Mouse (Mus musculus) erythroblast, embryonic 14.5 days (primary cell): ENCODE results near the gene Actn4.

Experiments
- GATA1 ChIP-seq: IDR thresholded peaks from 2 replicates; pipeline ENCODE4 v1.6.1; 2012; ENCODE audit warnings: low read length, inconsistent platforms, mixed read lengths
- TAL1 ChIP-seq: IDR thresholded peaks from 3 replicates; pipeline ENCODE4 v1.6.1; 2012; ENCODE audit warnings: low read length, inconsistent platforms, mixed read lengths

DNA sequence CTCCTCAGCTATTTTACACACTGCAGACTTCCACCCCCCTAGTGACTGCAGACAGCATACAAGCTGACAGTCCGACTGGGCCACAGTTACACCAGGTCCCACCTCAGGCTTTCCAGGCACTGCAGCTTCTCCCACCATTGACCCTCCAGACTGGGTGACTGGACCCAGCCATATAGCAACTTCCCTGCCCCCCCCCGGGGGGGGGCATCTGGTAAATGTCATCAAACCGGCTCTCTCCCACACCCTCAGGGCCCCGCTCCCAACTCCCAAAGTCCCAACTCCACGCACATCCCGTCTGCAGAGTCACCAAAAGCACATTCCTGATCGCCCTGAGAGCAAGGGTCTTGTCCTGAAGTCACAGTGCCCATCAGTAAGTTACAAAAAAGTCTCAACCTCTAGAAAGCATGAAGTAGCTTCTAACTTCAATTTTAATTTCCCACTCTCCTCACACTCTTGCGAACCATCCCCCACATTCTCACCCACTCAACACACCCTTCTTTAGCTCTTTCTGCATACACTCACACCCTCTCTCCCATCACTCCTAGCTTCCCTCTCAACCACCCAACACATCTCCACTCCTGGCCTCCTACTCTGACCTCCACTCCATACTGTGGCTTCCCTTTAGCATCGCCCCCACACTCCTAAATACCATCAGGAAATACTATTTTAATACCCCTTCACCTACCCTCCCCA is 1.6 kb downstream of the Actn4 start:
- TF ChIP-seq TAL1 (no peak), GATA1 (no peak)
